Mouse (Mus musculus) embryonic facial prominence, embryonic 14.5 days (tissue): ENCODE measurements at regions not wholly inside any gene's neighbourhood (a gene's known extent, or its start where the extent isn't known, plus 50 kb on each side); places are given as distances from the start of the nearest gene placed in this dataset.
A peak's percentile ranks its signal among the peaks of the same experiment; 100 is the strongest.

Experiments
- ATAC-seq: fragments of 200-750 bp; cut with Nextera tagmentation; 2 replicates; pipeline ENCODE4 v1.8.0; 2017; ENCODE audit warnings: low read depth, moderate number of reproducible peaks, moderate TSS enrichment
- DNase-seq: peaks from one replicate; pipeline ENCODE4 v3.0.0-alpha.2; 2015; ENCODE audit warnings: low spot score
- H3K27ac ChIP-seq: fragments of 300-500 bp; sonication (generic); replicated peaks from 2 replicates; pipeline ENCODE4 v1.5.1; 2014; ENCODE audit warnings: low read depth, mild to moderate bottlenecking, low read length, moderate library complexity
- H3K27me3 ChIP-seq: fragments of 300-500 bp; sonication (generic); replicated peaks from 2 replicates; pipeline ENCODE4 v1.6.1; 2014; ENCODE audit warnings: low read length; ENCODE audit not compliant: control insufficient read depth, insufficient read depth
- H3K36me3 ChIP-seq: fragments of 300-500 bp; sonication (generic); 2 replicates; pipeline ENCODE4 v1.6.1; 2014; ENCODE audit warnings: low read length, mixed read lengths; ENCODE audit not compliant: control insufficient read depth, insufficient read depth
- H3K4me1 ChIP-seq: fragments of 300-500 bp; sonication (generic); 2 replicates; pipeline ENCODE4 v1.6.1; 2014; ENCODE audit warnings: antibody characterized with exemption, low read length; ENCODE audit not compliant: control insufficient read depth, insufficient read depth
- H3K4me2 ChIP-seq: fragments of 300-500 bp; sonication (generic); 2 replicates; pipeline ENCODE4 v1.6.1; 2014; ENCODE audit warnings: low read depth, mild to moderate bottlenecking, low read length, moderate library complexity, mixed read lengths
- H3K4me3 ChIP-seq: fragments of 300-500 bp; sonication (generic); 2 replicates; pipeline ENCODE4 v1.5.1; 2014; ENCODE audit warnings: low read depth, mild to moderate bottlenecking, low read length
- H3K9ac ChIP-seq: fragments of 300-500 bp; sonication (generic); 2 replicates; pipeline ENCODE4 v1.6.1; 2014; ENCODE audit warnings: low read depth, mild to moderate bottlenecking, low read length, moderate library complexity, mixed read lengths
- H3K9me3 ChIP-seq: fragments of 300-500 bp; sonication (generic); 2 replicates; pipeline ENCODE4 v1.6.1; 2016; ENCODE audit warnings: low read length; ENCODE audit not compliant: control insufficient read depth
- WGBS: fragments of 180-500 bp; shearing (Covaris S2); extraction: QIAGEN DNeasy Blood & Tissue Kit; methylation state at CpG from one replicate; pipeline ENCODE4 v1.1.7; 2014; 5-methylcytosine and 5-hydroxymethylcytosine counted together

DNA sequence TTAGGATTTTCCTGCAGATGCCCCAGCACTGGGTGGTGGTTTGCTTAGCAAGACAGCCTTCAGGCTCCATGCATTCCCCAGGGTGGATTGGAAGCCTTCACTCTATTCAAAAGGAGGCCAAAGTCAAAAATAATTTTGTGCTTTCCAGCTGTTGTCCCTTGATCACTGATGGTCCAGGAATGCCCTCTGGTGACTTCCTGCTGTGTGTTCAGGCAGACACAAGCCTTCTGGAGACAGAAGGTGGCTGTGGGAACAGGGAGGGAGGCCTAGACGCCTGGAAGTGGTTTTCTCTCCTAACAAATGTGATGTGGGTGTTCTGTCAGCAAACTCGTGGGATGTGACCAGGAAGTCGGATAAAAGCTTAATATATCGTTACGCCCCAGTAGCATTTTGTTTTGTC is 81.3 kb downstream of the Atp6ap1l start:
- H3K36me3 ChIP-seq = no peaks in the 10 kb centered on the region
- no peak overlapping the region for H3K27ac ChIP-seq
- ATAC-seq (no peak), DNase-seq (peak; percentile 34)
- no peak overlapping the region for H3K9ac ChIP-seq
- H3K4me3 ChIP-seq = no peak overlapping the region
- H3K4me2 ChIP-seq = no peak overlapping the region
- no peaks in the 10 kb centered on the region for H3K4me1 ChIP-seq
- no peaks in the 10 kb centered on the region for H3K9me3 ChIP-seq
- H3K27me3 ChIP-seq = no peaks in the 10 kb centered on the region
- WGBS = 51% methylated on average over 5 of the region's 5 CpGs

DNA sequence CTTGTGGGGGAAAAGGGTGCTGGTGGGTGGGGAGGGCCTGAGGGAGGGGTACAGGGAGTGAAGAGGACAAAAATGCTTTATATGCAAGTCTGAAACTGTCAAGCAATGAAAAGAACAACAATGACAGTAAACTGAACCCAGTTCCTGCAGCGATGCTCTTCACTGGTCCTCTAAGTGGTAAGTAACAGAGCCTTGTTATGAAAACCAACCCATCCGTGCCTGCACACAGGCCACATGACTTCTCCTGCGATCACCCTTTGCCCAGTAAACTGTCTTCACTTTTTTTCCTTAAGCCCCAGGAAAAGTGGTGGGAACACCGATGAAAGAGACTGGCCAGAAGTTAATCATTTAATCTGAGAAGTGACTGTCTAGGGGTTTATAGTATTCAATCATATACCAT is 83.3 kb downstream of the Atp6ap1l start:
- no peak overlapping the region for H3K4me2 ChIP-seq
- WGBS = 74% methylated on average over 4 of the region's 4 CpGs
- no peak overlapping the region for H3K4me3 ChIP-seq
- H3K36me3 ChIP-seq = no peaks in the 10 kb centered on the region
- no peak overlapping the region for H3K9ac ChIP-seq
- DNase-seq (no peak), ATAC-seq (no peak)
- no peaks in the 10 kb centered on the region for H3K4me1 ChIP-seq
- no peak overlapping the region for H3K27ac ChIP-seq
- no peaks in the 10 kb centered on the region for H3K9me3 ChIP-seq
- H3K27me3 ChIP-seq = no peaks in the 10 kb centered on the region

DNA sequence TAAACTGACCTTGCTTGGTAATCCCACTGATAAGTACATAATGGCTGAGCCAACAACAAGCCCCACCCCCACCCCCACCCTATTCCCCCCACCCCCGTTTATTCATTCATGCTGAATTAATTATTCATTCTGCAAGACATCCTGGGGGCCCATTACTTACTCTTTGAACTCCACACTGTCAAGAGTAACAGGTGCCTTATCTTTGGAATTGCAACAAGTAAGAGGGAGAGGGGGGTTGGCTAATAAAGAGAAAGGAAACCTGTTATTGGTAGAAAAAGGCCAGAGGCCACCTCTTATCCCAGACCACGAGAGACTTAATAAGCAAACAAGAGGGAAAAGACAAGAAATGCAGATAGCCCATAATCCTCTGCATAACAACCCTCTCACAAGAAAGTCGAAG is 84.7 kb downstream of the Atp6ap1l start:
- DNase-seq (no peak), ATAC-seq (no peak)
- no peak overlapping the region for H3K9ac ChIP-seq
- H3K4me1 ChIP-seq = no peaks in the 10 kb centered on the region
- no peak overlapping the region for H3K27ac ChIP-seq
- no peaks in the 10 kb centered on the region for H3K9me3 ChIP-seq
- H3K4me2 ChIP-seq = no peak overlapping the region
- WGBS = 43% methylated on average over 3 of the region's 3 CpGs
- H3K36me3 ChIP-seq = no peaks in the 10 kb centered on the region
- no peaks in the 10 kb centered on the region for H3K27me3 ChIP-seq
- no peak overlapping the region for H3K4me3 ChIP-seq

DNA sequence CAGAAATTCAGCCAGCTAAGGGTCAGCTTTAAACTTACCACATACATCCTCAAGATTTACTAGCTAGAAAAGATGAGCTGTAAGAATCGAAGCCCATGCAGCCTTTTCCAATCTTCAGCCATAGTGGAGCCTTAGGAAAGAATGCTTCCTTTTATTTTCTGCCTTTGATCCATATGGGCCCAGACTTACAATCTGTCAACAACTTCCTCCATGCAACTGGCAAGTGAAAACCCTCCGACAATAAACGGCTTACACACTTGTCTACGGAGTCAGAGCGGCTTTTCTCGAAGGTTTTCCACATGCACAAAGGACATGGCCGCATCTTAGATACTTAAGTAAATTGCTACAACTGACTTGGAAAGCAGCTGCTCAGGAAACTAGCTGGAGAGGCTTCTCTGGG is 85.2 kb downstream of the Atp6ap1l start:
- Histone ChIP-seq H3K4me2 (no peak overlapping the region), H3K27ac (no peak overlapping the region), H3K9ac (no peak overlapping the region), H3K9me3 (no peaks in the 10 kb centered on the region), H3K4me3 (no peak overlapping the region), H3K36me3 (no peaks in the 10 kb centered on the region), H3K4me1 (no peaks in the 10 kb centered on the region), H3K27me3 (no peaks in the 10 kb centered on the region)
- ATAC-seq (no peak), DNase-seq (peak; percentile 67)
- 37% methylated on average over 7 of the region's 7 CpGs for WGBS

DNA sequence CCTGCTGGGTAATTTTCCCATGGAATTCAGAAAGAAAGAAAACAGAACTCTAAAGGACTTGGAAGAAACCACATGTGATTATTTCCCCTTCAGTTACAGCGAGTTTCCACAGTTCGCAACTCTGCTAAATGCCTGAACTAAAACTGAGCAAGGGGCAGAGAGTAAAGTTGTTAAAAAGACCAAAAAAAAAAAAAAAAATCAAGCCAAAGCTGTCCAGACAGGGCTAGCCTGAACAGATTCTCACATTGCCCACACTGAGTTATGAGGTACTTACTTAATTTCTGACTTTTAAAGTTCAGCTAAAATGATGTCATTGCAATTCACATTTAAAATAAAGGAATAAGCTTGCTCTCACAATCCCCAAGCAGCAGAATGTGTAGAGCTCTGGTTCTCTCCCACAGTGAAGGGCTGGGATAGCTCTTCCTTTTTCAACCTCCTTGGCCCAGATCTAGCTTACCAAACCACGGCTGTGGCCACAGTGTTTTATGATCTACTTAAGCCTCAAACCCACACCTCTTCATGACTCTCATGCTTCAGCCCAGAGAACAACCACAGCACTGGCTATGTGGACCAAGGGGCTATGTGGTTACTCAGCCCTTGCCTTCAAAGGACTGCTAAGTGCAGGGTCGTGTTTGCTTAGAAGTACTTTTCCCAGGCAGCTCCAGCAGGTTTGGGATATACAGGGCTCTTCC is 90.8 kb downstream of the Atp6ap1l start:
- Histone ChIP-seq H3K4me2 (no peak overlapping the region), H3K4me1 (no peaks in the 10 kb centered on the region), H3K27ac (no peak overlapping the region; the same call in 1 of the 2 replicates), H3K36me3 (no peaks in the 10 kb centered on the region), H3K27me3 (no peaks in the 10 kb centered on the region), H3K4me3 (no peak overlapping the region), H3K9me3 (no peaks in the 10 kb centered on the region), H3K9ac (no peak overlapping the region)
- peak; percentile 65; the same call in 1 of the 2 replicates for ATAC-seq
- WGBS = 64% methylated on average over 4 of the region's 4 CpGs
- DNase-seq = peak; percentile 73

DNA sequence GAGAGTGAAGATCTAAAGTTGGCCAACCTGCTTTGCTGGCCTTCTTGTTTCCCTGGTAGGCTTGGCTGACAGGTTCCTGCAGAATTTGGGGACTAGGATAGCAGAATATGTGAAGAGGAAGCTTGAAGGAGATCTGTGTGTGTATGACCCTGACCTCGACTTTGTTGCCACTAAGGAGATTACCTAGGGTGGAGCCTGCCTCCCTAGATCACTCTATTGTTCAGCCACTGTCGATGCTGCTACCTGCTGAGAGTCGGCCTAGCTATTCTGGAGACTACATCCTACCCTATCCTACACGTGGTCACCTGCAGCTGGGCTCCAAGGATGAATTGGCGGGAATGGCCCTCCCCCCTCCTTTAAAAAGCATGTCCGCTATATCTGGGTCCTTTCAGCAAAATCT is 95.1 kb downstream of the Atp6ap1l start:
- Histone ChIP-seq H3K4me2 (no peak overlapping the region), H3K4me3 (no peak overlapping the region), H3K27ac (no peak overlapping the region), H3K36me3 (no peaks in the 10 kb centered on the region), H3K27me3 (no peaks in the 10 kb centered on the region), H3K4me1 (no peaks in the 10 kb centered on the region), H3K9me3 (0 out of 2 replicates have a peak, but pooled peaks cover 7% of the 10 kb centered on the region), H3K9ac (no peak overlapping the region)
- ATAC-seq = no peak
- 85% methylated on average over 6 of the region's 6 CpGs for WGBS
- DNase-seq = no peak

DNA sequence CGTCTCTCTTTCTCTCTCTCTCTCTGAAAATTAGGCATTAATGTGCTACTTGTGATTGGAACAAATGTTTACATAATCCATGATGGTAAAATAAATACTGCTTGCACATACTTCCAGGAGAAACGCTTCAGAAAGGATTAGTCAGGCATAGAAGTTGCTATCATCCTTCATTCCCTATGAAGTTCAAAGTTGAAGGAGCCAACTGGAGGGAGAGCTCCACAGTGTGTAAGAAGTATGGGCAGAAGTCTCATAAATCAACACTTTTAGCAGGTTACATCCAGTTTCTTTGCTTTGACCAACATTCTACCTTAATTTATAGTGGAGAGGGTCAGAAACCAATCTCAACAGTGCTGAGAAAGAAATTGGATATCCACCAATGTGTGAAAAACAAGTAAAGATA is 105.5 kb downstream of the Atp6ap1l start:
- no peak overlapping the region for H3K4me2 ChIP-seq
- no peak for ATAC-seq
- no peaks in the 10 kb centered on the region for H3K9me3 ChIP-seq
- H3K27me3 ChIP-seq = no peaks in the 10 kb centered on the region
- H3K4me1 ChIP-seq = 0 out of 2 replicates have a peak, but pooled peaks cover 7% of the 10 kb centered on the region
- DNase-seq = no peak
- 47% methylated on average over 2 of the region's 2 CpGs for WGBS
- H3K36me3 ChIP-seq = no peaks in the 10 kb centered on the region
- H3K27ac ChIP-seq = no peak overlapping the region
- no peak overlapping the region for H3K4me3 ChIP-seq
- no peak overlapping the region for H3K9ac ChIP-seq

DNA sequence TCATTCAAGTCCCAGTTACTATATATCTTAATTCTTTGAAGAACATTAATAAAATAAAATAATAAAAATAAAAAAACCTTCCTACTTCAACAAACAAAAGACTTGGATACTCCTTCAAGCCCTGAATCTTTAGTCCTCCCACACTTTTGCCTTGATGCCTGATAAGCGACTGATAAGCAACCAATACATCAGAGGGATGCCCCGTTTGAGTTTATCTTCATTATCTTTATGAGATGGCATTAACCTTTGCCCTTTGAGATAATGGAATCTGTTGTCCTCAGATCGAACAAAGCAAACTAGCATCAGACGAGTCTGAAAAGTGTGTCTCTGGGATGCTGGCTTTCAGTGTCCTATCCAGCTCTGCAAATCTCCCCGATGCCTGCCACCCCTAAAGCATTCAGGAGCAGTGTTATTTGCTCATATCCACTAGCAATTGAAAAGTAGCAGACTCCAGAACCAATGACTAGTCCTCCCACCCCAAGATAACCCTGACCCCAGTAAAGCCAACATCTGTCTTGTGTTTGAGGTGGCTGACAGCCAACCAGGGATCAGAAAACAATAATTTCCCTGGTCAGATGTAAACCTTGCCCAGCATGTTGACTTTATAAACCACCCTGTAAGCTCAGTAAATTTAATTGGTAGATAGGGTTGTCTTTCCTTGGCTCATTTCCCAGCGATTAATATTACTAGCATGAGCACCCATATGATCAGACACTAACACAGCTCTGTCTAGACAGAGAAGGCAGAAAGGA is 106.2 kb downstream of the Atp6ap1l start:
- Histone ChIP-seq H3K36me3 (no peaks in the 10 kb centered on the region), H3K27me3 (no peaks in the 10 kb centered on the region), H3K27ac (no peak overlapping the region), H3K4me2 (no peak overlapping the region), H3K9ac (no peak overlapping the region), H3K9me3 (no peaks in the 10 kb centered on the region), H3K4me3 (no peak overlapping the region), H3K4me1 (0 out of 2 replicates have a peak, but pooled peaks cover 7% of the 10 kb centered on the region)
- 37% methylated on average over 6 of the region's 6 CpGs for WGBS
- ATAC-seq (peak; percentile 63), DNase-seq (peak; percentile 80)
